Mouse (Mus musculus) MN1 (cell line): Measurements from ENCODE around the gene Col4a3bp.
"Not testable (repeated sequence)": the region's sequence is repeated elsewhere in the genome, so short reads cannot be mapped to it uniquely, and the experiment has no call there.

Experiments
- DNase-seq: peaks from one replicate; pipeline ENCODE4 v3.0.0-alpha.2; 2016; ENCODE audit warnings: low spot score

Gene Col4a3bp

DNA sequence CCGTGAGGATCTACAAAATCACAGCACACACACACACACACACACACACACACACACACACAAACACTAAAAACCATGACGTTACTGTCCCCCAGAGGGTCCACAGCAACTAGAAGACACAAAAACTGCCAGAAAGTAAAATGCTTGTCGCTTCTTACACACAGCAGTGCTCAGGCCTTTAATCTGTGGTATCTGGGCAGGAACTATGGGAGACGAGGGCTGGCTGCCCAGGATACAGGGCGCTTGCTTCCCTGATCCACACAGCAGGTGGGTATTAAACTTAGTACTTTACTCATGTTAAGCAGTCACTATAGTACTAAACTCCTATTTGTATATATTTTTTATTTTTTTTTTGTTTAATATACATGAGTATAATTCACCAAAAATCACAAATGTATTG, 103.4 kb downstream of the Col4a3bp start:
- no peak for DNase-seq

DNA sequence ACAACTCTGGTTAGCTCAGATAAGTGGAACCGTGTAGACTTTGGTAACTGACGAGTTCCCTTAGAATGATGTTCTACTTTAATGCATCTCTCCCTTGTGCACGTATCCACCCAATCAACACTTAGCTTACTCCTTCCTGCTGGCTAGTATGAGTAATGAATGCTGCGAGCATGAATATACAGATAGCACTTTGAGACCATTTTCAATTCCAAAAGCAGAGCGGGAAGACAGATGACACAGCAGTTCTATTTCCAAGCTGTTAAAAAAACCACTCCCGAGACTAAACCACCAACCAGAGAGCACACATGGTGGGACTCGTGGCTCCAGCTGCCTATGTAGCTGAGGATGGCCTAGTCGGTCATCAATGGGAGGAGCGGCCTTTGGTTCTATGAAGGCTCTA, 110.6 kb downstream of the Col4a3bp start:
- DNase-seq: no peak

DNA sequence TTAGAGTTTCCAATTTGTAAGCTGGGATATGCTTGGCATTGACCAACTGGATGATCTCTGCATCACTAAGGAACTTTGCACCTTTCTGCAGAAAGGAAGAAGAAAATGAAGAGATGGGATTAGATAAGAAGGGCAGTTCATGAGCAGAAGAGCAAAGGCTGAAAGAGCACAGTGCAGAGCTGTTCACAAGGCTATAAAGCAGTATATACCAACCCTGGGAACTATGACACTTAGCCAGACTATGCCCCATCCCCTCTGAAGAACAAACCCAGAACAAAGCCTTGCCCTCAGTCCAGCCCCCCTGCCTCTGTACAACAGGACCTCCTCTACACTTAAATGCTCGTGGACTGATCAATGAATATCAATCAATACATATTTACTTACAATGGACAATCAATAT, 114.3 kb downstream of the Col4a3bp start:
- DNase-seq: no peak

DNA sequence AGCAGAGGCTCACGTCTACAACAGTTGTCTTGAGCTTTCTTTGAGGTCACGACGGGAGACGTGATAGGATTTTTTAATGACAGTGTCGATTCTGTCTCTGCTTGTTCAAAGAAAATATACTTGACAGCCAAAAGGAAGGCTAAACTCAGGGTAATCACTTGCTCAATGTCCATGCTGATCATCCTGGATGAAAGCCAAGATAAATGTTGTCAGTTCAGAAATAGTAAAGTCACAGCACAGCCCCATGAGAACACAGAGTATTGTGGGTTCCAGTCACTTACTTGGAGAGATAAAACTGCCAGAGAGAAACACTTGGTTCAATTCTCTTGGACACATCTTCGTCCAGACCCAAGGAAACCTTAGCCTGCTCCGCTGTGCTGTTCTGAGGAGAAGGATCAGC, 116.5 kb downstream of the Col4a3bp start:
- no peak for DNase-seq

DNA sequence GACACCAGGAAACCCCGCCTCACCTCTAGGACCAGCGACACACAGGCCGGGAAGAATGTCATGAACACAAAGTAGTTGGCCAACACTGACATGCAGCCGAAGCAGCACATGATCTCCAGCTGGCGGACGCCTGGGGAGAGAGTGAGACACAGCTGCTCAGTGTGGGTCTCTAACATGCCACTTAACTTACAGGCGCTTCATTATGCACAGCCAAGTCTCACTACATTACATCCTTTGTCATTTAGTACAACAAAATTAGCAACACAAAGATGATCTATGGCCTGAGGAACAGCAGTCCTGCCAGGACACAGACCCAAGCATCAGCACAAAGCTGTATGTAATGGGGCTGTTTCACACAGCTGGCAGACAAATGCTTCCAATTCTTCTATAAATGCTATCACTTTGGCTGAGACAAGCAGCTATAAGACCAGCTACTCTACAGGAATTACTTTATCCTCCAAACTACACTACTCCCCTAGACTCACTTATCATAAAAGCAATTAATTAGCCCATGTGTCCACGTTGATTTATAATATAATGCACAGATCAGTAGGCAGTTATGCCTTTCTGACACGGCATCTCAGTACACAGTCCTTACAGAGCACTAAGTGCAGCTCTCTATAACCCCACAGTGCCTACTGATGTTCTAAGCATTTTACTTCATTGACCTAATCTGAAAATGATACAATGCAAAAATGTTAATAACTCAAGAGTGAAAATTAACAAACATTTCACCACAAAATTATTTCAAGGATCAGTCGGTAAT, 117.9 kb downstream of the Col4a3bp start:
- DNase-seq: no peak

DNA sequence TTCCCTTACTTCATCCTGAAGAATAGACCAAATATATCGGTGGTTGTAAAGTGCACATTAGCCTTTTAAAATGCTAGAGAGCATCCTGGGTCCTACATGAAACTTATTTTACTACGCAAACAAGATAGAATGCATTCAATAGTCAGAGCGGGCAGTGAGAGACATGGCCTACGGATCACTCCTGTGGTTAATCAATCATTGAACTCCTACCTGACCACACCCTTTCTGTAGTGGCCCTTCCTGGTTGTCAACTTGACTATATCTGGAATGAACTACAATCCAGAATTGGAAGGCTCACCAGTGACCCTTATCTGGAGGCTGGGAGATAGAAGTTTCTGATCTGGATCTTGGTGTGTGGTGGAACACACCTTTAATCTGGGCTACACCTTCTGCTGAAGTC, 120.7 kb downstream of the Col4a3bp start:
- not testable (repeated sequence) for DNase-seq

DNA sequence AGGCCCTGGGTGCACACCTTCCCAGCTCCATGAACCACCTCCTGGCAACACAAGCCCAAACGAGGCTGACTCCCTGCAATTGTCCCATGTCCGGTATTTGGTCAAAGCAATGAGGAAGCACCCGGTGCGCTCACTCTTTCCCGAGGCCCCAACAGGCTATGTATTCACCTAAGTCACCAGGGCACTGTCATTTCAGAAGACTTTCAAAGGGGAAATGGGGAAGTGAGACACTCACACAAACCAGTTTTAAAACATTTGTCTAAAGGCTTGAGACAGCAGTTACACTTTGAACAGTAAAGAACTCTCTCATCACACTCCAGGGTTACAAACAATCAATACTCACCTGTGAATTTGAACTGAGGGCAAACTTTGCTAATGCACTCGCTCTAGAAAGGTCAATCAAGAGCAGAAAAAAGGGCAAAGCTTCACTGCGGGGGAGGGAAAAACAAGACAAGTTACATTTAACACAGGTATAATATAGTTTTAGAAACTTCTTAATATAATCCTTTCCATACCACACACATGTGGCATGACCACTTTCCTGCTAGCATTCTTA, 122.1 kb downstream of the Col4a3bp start:
- no peak for DNase-seq

DNA sequence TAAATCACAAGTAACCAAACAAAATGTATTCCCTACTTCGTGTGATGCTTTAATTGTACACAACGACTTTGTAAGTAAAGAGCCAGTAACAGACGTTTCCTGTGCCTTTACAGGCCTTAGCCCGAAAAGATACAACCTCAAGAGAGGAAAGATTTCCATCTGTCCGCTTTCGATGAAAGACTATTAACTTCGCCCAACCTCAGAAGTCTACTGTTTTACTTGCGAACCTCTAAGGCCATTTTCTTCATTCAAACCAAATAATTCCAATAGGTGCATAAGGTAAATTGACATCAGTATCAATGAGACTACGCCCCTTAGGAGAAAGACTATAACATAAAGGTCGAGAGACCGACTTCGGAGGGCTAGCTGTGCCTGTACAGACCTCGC, 127.6 kb downstream of the Col4a3bp start:
- DNase-seq: no peak

DNA sequence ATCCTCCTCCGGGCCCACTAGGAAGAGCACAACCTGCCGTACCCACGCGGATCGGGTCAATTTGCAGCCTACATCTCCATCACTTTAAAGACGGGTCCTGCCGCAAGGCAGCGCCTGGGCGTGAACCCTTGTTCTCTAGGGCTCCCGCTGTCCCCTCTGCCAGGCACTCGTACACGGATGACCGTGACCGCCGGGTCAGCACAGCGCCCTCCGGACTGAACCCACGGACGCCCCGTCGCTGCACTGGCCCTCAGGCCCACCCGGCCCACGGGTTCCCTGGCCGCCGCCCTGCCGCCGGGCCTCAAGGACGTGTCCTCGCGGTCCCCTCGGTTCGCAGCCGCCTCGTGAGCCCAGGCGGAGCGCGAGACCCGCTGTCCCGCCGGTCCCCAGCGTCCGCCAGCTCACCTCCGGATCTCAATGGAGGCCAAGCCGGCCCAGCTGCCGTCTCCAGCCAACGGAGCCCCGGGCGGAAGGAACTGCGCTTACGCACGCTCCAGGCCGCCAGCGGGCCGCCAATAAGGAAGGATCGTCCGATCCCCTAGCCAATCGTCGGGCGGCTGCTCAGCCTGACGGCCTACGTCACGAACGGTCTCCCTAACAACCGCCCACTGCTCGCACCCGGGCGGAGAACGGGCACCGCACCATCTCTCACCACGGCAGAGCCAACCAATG, 128.1 kb downstream of the Col4a3bp start, which contains the start of gene Hmgcr:
Gene Hmgcr, minus strand, starts transcription at position 531 of the 672 bp plus-strand sequence.
- peak; percentile 98 for DNase-seq

DNA sequence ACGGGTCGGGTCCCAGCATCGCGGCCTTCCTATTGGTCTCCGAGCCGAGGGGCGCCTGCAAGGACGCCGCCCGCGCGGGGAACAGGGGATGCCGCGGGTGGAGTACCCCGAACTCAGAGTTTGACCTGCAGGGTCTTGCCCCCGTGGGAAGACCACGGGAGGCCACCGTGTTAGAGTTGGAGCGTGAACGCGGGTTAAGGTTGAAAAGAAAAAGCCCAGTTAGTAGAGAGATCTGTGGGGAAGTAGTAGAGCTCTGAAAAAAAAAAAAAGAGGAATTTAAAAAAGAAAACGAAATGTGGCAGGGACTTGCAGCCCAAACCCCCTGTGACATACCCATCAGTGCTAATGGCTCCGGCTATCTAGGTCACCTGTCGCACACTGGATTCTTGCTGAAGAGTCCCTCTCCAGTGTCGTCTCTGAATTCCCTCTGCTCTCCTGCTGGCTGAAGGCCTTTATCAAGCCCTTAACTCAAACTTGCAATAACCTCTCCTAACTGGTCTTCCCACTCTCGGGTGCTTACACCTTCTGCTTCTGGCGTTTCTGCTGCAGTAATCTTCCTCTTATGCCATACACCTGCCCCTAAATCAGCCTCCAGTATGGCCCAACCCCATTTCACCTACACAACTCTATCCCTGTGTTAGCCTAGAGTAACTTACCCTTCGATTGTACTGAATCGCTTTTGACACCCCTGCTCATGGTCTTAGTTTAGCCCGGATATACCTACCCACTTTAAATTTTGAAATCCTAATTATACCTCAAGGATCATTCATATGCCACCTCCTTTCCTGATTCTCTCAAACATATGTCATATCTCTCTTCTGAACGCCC, 128.9 kb downstream of the Col4a3bp start:
- peak; percentile 38 for DNase-seq

DNA sequence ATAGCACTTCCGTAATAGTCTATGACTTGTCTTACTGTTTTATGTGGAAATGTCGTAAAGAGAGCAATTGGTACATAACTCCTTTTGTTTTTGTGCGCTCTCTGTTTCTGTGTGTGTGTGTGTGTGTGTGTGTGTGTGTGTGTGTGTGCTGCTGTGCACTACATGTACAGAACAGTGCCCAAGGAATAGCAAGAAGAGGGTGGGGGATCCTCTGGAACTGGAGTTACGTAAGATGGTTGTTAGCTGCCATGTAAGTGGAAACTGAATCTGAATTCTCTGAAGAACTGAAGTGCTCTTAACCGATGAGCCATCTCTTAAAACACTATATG, 129.5 kb downstream of the Col4a3bp start:
- DNase-seq: no peak

DNA sequence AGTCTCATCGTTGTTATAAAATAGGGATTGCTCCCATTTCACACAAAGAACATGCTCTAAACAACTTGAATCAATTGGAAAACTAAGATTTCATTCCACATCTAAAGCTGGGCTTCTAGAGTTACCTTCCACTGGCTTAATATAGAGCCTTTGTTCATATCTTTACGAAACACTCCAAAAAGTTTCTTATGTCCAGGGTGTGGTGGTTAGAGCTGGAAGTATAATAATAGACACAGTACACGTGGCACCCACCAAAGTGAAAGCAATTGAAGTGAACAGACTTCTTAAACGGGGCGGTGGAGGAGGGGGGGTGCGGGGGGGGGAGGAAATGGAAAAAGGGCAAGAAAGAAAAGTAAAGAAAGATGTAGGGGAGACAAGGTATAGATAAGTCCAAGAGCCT, 129.9 kb downstream of the Col4a3bp start:
- no peak for DNase-seq

DNA sequence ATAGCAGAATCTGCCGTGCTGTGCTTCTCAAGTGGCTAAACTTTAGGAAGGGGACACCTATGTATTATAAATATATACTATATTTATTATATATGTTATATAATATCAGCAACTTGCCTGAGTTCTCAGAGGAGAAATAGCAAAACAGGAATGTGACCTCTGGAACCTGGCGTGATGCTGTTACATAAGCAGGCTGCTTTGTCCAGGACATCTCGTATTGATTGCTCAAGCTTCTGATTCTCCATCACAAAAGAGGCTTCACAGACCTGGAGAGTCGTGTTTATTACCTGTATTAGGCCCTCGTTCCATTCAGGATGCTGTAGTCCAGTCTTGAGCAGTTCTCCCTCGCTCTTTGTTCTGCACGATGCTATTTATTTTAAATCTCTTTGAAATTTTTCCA, 131.4 kb downstream of the Col4a3bp start:
- no peak for DNase-seq

DNA sequence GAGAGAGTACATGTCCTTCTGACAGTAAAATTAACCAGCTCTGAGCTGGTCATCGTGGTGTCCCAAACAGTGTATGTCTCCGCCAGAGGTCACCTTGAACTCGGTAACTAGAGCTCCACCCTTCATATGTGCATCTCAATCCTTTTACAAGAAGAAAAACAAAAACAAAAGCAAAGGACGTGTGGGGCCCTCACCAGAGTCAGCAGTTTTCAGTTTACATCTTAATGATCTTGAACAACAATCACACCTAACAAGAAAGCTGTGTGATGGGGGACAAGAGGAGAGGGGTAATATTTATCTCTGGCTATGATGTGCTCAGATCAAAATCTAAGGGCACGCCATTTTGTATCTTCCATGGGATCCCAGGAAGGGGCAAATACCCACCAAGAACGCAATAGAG, 133.3 kb downstream of the Col4a3bp start:
- no peak for DNase-seq

DNA sequence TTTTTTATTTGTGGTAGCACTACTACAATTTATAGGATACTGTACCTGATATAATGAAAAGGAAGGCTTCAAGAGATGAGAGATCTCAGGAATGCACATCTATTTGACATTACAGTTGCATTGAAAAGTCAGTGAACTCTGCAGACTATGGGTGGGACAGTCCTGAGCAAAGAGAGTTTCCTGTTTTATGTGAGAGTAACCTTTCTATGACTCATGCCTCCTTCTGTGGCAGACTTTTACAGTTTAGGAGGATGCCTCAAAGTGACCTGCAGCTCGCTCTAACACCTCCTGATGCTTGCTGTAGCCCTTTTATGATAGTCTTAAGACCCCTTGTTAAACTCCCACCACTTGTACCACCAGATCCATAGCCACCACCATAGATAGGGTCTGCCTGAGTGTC, 134.7 kb downstream of the Col4a3bp start:
- no peak for DNase-seq

DNA sequence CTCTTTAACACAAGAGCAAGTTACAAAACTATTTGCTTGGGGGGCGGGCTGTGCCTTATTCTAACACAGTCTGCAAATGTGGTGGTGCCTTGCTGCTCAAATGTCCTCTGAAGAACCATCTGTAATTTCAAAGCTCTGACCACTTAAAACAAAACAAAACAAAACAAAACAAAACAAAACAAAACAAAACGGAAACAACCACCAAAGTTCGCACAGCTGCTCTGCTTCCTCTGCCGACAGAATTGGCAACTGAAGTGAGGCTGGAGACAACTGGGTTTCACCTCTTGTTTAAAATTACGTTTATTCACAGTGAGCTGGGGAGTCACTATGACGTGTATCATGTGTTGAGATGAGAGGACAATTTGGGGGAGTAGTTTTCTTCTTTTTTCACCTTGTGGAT, 136.2 kb downstream of the Col4a3bp start:
- no peak for DNase-seq

DNA sequence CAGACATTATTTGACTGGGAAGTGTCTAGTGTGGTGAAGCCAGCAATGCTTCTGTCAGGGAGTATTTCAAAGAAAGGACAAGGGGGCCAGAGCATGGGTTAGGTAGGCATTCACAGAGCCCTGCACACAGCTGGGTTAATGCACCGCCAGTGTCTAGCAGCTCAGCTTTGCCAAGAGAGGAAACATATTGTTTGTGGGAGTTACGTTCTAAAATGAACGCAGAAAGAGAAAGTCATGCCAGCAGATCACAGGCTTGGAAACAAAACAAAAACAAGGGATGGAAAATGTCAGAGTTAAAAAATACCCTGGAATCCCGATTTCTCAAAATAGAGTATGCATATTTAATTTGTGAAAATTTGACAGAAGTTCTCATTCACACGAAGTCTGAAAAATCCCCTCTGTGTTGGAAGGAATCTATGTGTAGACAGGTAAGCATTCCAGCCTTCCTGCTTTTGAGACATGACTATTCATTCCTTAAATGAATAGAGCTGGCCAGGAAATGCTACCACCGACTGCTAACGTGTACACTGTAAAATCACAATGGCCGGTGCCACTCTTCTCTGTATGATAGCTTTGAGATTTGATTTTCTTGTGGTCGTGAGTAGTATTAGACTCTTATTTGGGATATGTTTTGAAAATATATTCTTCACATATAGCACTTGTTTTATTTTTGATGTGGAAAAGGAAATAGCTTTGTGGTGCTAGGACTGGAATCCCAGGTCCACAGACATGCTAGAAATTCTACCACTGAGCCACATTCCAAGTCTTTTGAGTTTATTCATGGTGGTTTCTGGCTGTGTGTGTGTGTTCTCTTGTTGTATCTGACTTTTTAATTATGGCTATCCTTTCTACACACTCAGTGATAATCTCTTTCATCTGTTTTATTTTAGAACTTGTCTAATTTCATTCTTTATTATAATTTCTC, 138.0 kb downstream of the Col4a3bp start:
- DNase-seq: no peak

DNA sequence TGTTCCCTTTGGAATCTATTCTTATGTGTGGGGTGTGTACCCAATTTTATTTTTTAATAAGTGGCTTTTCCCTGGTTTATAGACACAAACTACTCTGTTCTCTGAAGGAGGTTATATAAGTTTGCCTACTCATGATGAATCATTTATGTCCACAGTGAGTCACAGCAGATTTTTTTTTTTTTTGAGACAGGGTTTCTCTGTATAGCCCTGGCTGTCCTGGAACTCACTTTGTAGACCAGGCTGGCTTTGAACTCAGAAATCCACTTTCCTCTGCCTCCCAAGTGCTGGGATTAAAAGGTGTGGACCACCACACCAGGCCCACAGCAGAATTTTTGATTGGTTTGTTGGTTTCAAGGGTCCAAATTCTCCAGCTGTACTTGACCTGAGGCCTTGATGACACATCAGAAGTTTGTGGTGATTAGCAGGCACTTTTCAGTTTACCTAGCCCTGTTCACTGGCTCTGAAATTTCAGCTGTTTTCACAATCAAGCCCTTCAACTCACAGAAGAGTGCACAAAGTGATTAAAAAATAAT, 138.7 kb downstream of the Col4a3bp start:
- no peak for DNase-seq

DNA sequence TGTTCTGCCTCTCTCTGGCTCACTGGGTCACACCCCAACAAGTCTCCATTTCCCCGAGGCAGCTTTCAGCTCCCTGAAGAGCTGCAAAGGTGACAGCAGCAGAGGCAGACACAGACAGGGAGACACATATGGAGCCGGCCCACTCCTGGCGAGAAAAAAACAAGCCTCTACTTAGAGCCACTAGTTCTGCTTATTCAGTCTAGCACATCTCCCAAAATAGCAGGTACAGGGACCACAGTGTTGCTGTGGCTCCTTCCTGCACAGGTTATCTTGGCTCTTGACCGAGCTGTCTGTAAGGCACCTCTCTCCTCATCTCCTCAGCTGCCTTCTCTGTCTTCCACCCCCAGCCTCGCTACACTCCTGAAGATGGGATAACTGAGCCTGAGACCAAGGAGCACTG, 142.4 kb downstream of the Col4a3bp start:
- DNase-seq: no peak

DNA sequence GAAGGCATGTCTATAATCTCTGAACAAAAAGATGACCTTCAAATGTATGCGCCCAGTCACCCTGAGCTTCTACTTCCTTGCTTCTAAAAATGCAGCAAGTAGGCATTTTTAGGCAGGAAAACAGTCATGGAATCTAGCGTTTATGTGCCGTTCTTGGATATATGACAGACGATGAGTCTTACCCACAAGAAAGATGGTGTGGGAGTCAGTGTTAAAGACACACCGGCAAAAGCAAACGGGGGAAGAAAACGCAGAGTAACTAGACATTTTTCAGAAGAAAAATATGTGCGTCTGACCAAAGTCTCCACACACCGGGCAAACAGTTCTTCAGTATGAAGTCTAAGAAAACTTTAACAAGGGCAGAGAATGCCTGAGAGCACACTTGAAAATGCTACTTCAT, 144.8 kb downstream of the Col4a3bp start:
- DNase-seq: no peak
